Mouse (Mus musculus): ENCODE measurements around the gene Retsat. TPM values are rescaled to one million over a fixed set of nuclear protein-coding genes. Genes with fewer than 3 reads are reported as not detected.

Gene Retsat
- polyA plus RNA-seq (2014; fragmentation: Nextera tagmentation; extraction: Ambion mirVana) = 5.3 and 6.3 TPM in 2 replicates

DNA sequence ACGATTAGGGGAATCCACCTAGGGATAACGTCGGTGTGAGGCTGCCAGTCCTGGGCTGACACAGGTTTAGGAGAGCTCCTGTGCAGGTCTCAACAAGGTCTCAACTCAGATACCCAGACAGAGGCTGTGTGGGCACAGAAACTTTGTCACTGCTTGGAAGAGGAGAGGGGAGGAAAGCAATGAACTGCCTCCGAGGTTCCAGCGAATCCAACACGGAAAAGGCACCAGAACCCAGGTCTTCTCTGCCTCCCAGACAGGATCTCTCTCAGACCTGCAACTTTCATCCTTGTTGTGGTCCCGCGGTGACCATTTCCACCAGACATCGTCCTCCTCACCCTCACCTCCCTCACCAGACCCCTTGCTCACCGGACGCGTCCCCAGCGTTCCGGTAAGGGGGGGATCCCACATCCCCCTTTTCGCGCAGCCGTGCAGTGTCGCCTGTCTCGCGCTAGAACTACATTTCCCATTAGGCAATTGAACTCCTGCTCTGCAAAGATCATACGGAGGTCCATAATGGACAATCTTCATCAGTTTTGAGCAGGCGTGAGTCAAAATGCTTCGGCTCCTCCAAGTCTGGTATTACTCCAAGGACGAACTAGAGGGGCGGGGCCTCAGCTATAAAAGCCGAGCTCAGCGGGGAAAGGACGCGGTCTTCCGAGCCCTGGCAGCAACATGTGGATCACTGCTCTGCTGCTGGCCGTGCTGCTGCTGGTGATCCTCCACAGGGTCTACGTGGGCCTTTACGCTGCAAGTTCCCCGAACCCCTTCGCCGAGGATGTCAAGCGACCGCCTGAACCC is at the start of gene Retsat, which contains the start of gene Elmod3:
Retsat (plus strand) TSS at position 520 of the 798 bp plus-strand sequence.
Elmod3 (minus strand) TSS at position 458 of the 798 bp plus-strand sequence.
- peak within 1 kb of the TSS; percentile 58 for H3K4me3 ChIP-seq (ENCODE audit: low read depth, low read length)
- no peaks in the 10 kb centered on the region for H3K36me3 ChIP-seq (ENCODE audit: control insufficient read depth, insufficient read depth, low read length)
- H3K9ac ChIP-seq (ENCODE audit: low read length) = peak within 1 kb of the TSS; percentile 70
- peak within 1 kb of the TSS; percentile 74 for H3K4me2 ChIP-seq (ENCODE audit: low read depth, low read length, severe bottlenecking)
- H3K27me3 ChIP-seq (ENCODE audit: control insufficient read depth, insufficient read depth, low read length) = no peaks in the 10 kb centered on the region
- H3K4me1 ChIP-seq (replicated peaks; ENCODE audit: control insufficient read depth, insufficient read depth, low read length) = peaks cover 4% of the 10 kb centered on the region; the same call in 1 of the 2 replicates
- no peaks in the 10 kb centered on the region for H3K9me3 ChIP-seq (ENCODE audit: control insufficient read depth, low read length)
- H3K27ac ChIP-seq (ENCODE audit: low read depth, low read length) = no peak within 1 kb of the TSS
- WGBS = 2% methylated on average over 38 of the region's 38 CpGs
- peak; percentile 91 for DNase-seq (ENCODE audit: low spot score)
- peak; percentile 92 for ATAC-seq (replicated peaks; ENCODE audit: low FRiP score)

GRCm38 (mm10) chr6:72549041-72549580 is 49.2 kb upstream of the Retsat start:
- Histone ChIP-seq H3K36me3 (ENCODE audit: control insufficient read depth, insufficient read depth, low read length) (no peaks in the 10 kb centered on the region), H3K27ac (ENCODE audit: low read depth, low read length) (no peak overlapping the region), H3K4me3 (ENCODE audit: low read depth, low read length) (no peak overlapping the region), H3K4me2 (ENCODE audit: low read depth, low read length, severe bottlenecking) (no peak overlapping the region), H3K27me3 (ENCODE audit: control insufficient read depth, insufficient read depth, low read length) (no peaks in the 10 kb centered on the region), H3K9ac (ENCODE audit: low read length) (no peak overlapping the region), H3K4me1 (replicated peaks; ENCODE audit: control insufficient read depth, insufficient read depth, low read length) (peaks cover 2% of the 10 kb centered on the region; the same call in 1 of the 2 replicates), H3K9me3 (ENCODE audit: control insufficient read depth, low read length) (no peaks in the 10 kb centered on the region)
- WGBS = 76% methylated on average over 9 of the region's 9 CpGs
- ATAC-seq (replicated peaks; ENCODE audit: low FRiP score) = no peak
- no peak for DNase-seq (ENCODE audit: low spot score)

DNA sequence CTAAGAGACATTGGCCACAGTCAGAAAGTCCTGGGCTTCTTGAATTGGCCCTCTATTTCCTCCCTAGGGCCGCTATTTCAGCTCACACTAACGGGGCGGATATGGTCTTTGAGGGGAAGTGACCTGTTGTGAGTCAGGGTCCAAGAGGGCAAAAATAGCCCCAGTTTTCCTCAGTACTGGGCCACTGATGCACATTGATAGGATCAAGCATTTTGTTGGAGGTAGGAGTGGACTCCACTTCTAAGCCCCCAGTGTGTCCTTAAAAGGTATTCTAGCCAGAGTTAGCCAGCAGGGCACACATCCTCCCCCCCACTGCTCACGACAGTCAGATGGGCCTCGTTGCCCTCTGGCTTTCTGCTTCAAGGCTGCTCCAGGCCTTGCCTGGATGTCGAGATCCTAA is 48.2 kb upstream of the Retsat start:
- no peak overlapping the region for H3K4me2 ChIP-seq (ENCODE audit: low read depth, low read length, severe bottlenecking)
- H3K36me3 ChIP-seq (ENCODE audit: control insufficient read depth, insufficient read depth, low read length) = no peaks in the 10 kb centered on the region
- H3K4me3 ChIP-seq (ENCODE audit: low read depth, low read length) = no peak overlapping the region
- DNase-seq (ENCODE audit: low spot score) (no peak), ATAC-seq (replicated peaks; ENCODE audit: low FRiP score) (no peak)
- no peaks in the 10 kb centered on the region for H3K9me3 ChIP-seq (ENCODE audit: control insufficient read depth, low read length)
- H3K27ac ChIP-seq (ENCODE audit: low read depth, low read length) = no peak overlapping the region
- no peaks in the 10 kb centered on the region for H3K27me3 ChIP-seq (ENCODE audit: control insufficient read depth, insufficient read depth, low read length)
- no peak overlapping the region for H3K9ac ChIP-seq (ENCODE audit: low read length)
- H3K4me1 ChIP-seq (replicated peaks; ENCODE audit: control insufficient read depth, insufficient read depth, low read length) = no peaks in the 10 kb centered on the region; the same call in 1 of the 2 replicates
- WGBS = 59% methylated on average over 6 of the region's 6 CpGs

DNA sequence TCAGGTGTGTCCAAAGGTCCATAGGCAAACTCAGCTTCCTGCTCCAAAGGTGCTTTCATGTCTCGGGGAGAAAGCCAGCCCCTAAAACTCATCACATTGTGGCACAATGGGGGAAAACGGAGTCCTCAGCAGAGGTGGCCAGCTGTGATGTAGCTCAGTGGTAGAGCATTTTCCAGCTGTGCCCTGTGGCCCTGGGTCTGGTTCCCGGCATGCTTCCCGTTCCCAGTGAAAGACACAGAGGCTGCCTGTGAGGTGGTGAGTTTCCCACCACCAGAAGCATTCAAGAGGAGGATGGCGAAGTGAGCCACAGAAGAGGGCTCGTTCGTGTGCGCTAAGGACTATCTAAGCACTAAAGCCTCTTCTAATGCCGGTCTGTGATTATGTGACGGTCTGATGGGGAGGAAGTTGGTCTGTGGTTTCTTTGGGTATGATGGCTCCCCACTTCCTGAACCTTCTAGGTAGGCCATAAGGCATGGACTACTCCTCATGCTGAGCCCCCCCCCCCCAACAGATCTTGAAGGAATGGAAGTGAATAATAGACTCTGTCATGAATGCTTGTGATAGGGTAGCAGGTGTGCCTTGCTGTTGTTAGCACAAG is 47.7 kb upstream of the Retsat start:
- no peak for DNase-seq (ENCODE audit: low spot score)
- 83% methylated on average over 10 of the region's 10 CpGs for WGBS
- no peak overlapping the region for H3K4me3 ChIP-seq (ENCODE audit: low read depth, low read length)
- H3K36me3 ChIP-seq (ENCODE audit: control insufficient read depth, insufficient read depth, low read length) = no peaks in the 10 kb centered on the region
- no peak for ATAC-seq (replicated peaks; ENCODE audit: low FRiP score)
- H3K27ac ChIP-seq (ENCODE audit: low read depth, low read length) = no peak overlapping the region
- H3K9ac ChIP-seq (ENCODE audit: low read length) = no peak overlapping the region
- H3K4me2 ChIP-seq (ENCODE audit: low read depth, low read length, severe bottlenecking) = no peak overlapping the region
- H3K27me3 ChIP-seq (ENCODE audit: control insufficient read depth, insufficient read depth, low read length) = no peaks in the 10 kb centered on the region
- H3K4me1 ChIP-seq (replicated peaks; ENCODE audit: control insufficient read depth, insufficient read depth, low read length) = no peaks in the 10 kb centered on the region; the same call in 1 of the 2 replicates
- no peaks in the 10 kb centered on the region for H3K9me3 ChIP-seq (ENCODE audit: control insufficient read depth, low read length)

- H3K4me1 ChIP-seq (replicated peaks; ENCODE audit: control insufficient read depth, insufficient read depth, low read length) = no peaks in the 10 kb centered on the region; the same call in 1 of the 2 replicates
These were observed 45.9 kb upstream of the Retsat start for GRCm38 (mm10) chr6:72552171-72553078.

GRCm38 (mm10) chr6:72553079-72553412 is 45.2 kb upstream of the Retsat start:
- no peaks in the 10 kb centered on the region; the same call in 1 of the 2 replicates for H3K4me1 ChIP-seq (replicated peaks; ENCODE audit: control insufficient read depth, insufficient read depth, low read length)
- H3K27me3 ChIP-seq (ENCODE audit: control insufficient read depth, insufficient read depth, low read length) = no peaks in the 10 kb centered on the region
- peak overlapping the region; percentile 60 for H3K9ac ChIP-seq (ENCODE audit: low read length)
- H3K36me3 ChIP-seq (ENCODE audit: control insufficient read depth, insufficient read depth, low read length) = no peaks in the 10 kb centered on the region
- ATAC-seq (replicated peaks; ENCODE audit: low FRiP score) (no peak), DNase-seq (ENCODE audit: low spot score) (no peak)
- peak overlapping the region; percentile 66 for H3K4me2 ChIP-seq (ENCODE audit: low read depth, low read length, severe bottlenecking)
- WGBS = 21% methylated on average over 8 of the region's 8 CpGs
- peak overlapping the region; percentile 18 for H3K4me3 ChIP-seq (ENCODE audit: low read depth, low read length)
- H3K27ac ChIP-seq (ENCODE audit: low read depth, low read length) = no peak overlapping the region
- H3K9me3 ChIP-seq (ENCODE audit: control insufficient read depth, low read length) = no peaks in the 10 kb centered on the region

More at GRCm38 (mm10) chr6:72552171-72553078, 45.9 kb upstream of the Retsat start:
- H3K4me3 ChIP-seq (ENCODE audit: low read depth, low read length) = peak overlapping the region; percentile 18
- no peaks in the 10 kb centered on the region for H3K27me3 ChIP-seq (ENCODE audit: control insufficient read depth, insufficient read depth, low read length)
- DNase-seq (ENCODE audit: low spot score) (peak; percentile 77), ATAC-seq (replicated peaks; ENCODE audit: low FRiP score) (peak; percentile 87)
- H3K9me3 ChIP-seq (ENCODE audit: control insufficient read depth, low read length) = no peaks in the 10 kb centered on the region
- WGBS = 19% methylated on average over 27 of the region's 27 CpGs
- no peaks in the 10 kb centered on the region for H3K36me3 ChIP-seq (ENCODE audit: control insufficient read depth, insufficient read depth, low read length)
- peak overlapping the region; percentile 60 for H3K9ac ChIP-seq (ENCODE audit: low read length)
- H3K4me2 ChIP-seq (ENCODE audit: low read depth, low read length, severe bottlenecking) = peak overlapping the region; percentile 66
- peak overlapping the region; percentile 42; the same call in 1 of the 2 replicates for H3K27ac ChIP-seq (ENCODE audit: low read depth, low read length)

GRCm38 (mm10) chr6:72560801-72561200 is 37.5 kb upstream of the Retsat start:
- Histone ChIP-seq H3K4me1 (replicated peaks; ENCODE audit: control insufficient read depth, insufficient read depth, low read length) (0 out of 2 replicates have a peak, but pooled peaks cover 2% of the 10 kb centered on the region), H3K4me3 (ENCODE audit: low read depth, low read length) (no peak overlapping the region), H3K27me3 (ENCODE audit: control insufficient read depth, insufficient read depth, low read length) (no peaks in the 10 kb centered on the region), H3K27ac (ENCODE audit: low read depth, low read length) (no peak overlapping the region), H3K9ac (ENCODE audit: low read length) (no peak overlapping the region), H3K9me3 (ENCODE audit: control insufficient read depth, low read length) (no peaks in the 10 kb centered on the region), H3K4me2 (ENCODE audit: low read depth, low read length, severe bottlenecking) (no peak overlapping the region), H3K36me3 (ENCODE audit: control insufficient read depth, insufficient read depth, low read length) (no peaks in the 10 kb centered on the region)
- 75% methylated on average over 8 of the region's 8 CpGs for WGBS
- ATAC-seq (replicated peaks; ENCODE audit: low FRiP score) = no peak
- no peak for DNase-seq (ENCODE audit: low spot score)

DNA sequence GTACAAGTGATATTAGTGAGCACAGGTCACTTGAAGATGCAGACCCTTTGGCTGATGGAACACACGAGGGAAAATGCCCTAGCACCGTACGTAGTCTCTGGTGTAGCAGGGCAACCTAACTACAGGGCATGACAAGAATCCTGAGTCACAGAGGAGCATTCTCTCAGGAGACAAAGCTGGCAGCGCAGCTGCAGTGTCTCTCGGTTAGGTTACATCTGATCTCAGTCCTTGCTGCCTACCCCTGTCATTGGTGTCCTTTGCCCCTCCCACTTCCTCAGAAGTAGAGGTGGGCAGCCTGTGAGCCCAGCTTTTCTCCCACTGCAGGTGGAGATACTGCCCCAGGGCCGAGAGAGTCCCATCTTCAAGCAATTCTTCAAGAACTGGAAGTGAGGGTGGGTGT is 35.8 kb upstream of the Retsat start:
- 49% methylated on average over 6 of the region's 6 CpGs for WGBS
- no peak for DNase-seq (ENCODE audit: low spot score)
- H3K4me2 ChIP-seq (ENCODE audit: low read depth, low read length, severe bottlenecking) = no peak overlapping the region
- no peak overlapping the region for H3K4me3 ChIP-seq (ENCODE audit: low read depth, low read length)
- H3K9ac ChIP-seq (ENCODE audit: low read length) = no peak overlapping the region
- H3K27me3 ChIP-seq (ENCODE audit: control insufficient read depth, insufficient read depth, low read length) = no peaks in the 10 kb centered on the region
- H3K36me3 ChIP-seq (ENCODE audit: control insufficient read depth, insufficient read depth, low read length) = no peaks in the 10 kb centered on the region
- H3K27ac ChIP-seq (ENCODE audit: low read depth, low read length) = no peak overlapping the region
- no peaks in the 10 kb centered on the region for H3K9me3 ChIP-seq (ENCODE audit: control insufficient read depth, low read length)
- no peak for ATAC-seq (replicated peaks; ENCODE audit: low FRiP score)
- 0 out of 2 replicates have a peak, but pooled peaks cover 2% of the 10 kb centered on the region for H3K4me1 ChIP-seq (replicated peaks; ENCODE audit: control insufficient read depth, insufficient read depth, low read length)
